Mouse (Mus musculus) lung, postnatal 0 days (tissue): Measurements from ENCODE around the gene Mthfr. TPM values are rescaled to one million over a fixed set of nuclear protein-coding genes. Genes with fewer than 3 reads are reported as not detected.
A peak's percentile ranks its signal among the peaks of the same experiment; 100 is the strongest.
"Not testable (repeated sequence)": the region's sequence is repeated elsewhere in the genome, so short reads cannot be mapped to it uniquely, and the experiment has no call there.

Experiments used
- ATAC-seq: fragments of 200-750 bp; cut with Nextera tagmentation; 2 replicates; pipeline ENCODE4 v1.8.0; 2017; ENCODE audit warnings: moderate library complexity
- DNase-seq: peaks from one replicate; pipeline ENCODE4 v3.0.0-alpha.2; 2016; ENCODE audit warnings: low spot score
- H3K27ac ChIP-seq: fragments of 300-500 bp; sonication (generic); 2 replicates; pipeline ENCODE4 v1.5.1; 2014; ENCODE audit warnings: antibody characterized with exemption, mild to moderate bottlenecking, low read length, mixed read lengths
- H3K27me3 ChIP-seq: fragments of 300-500 bp; sonication (generic); replicated peaks from 2 replicates; pipeline ENCODE4 v1.6.1; 2014; ENCODE audit warnings: low read length, mixed read lengths; ENCODE audit not compliant: insufficient read depth
- H3K36me3 ChIP-seq: fragments of 300-500 bp; sonication (generic); 2 replicates; pipeline ENCODE4 v1.6.1; 2014; ENCODE audit warnings: low read length, mixed read lengths; ENCODE audit not compliant: insufficient read depth
- H3K4me1 ChIP-seq: fragments of 300-500 bp; sonication (generic); 2 replicates; pipeline ENCODE4 v1.6.1; 2014; ENCODE audit warnings: antibody characterized with exemption, low read depth, low read length, mixed read lengths; ENCODE audit not compliant: insufficient read depth
- H3K4me2 ChIP-seq: fragments of 300-500 bp; sonication (generic); replicated peaks from 2 replicates; pipeline ENCODE4 v1.6.1; 2014; ENCODE audit warnings: low read depth, mild to moderate bottlenecking, low read length, moderate library complexity, mixed read lengths
- H3K4me3 ChIP-seq: fragments of 300-500 bp; sonication (generic); 2 replicates; pipeline ENCODE4 v1.5.1; 2014; ENCODE audit warnings: low read depth, low read length
- H3K9ac ChIP-seq: fragments of 300-500 bp; sonication (generic); replicated peaks from 2 replicates; pipeline ENCODE4 v1.6.1; 2014; ENCODE audit warnings: low read depth, mild to moderate bottlenecking
- H3K9me3 ChIP-seq: fragments of 300-500 bp; sonication (generic); 2 replicates; pipeline ENCODE4 v1.6.1; 2016; ENCODE audit warnings: low read length, mixed read lengths
- CTCF ChIP-seq: IDR thresholded peaks from 2 replicates; pipeline ENCODE4 v1.5.1; 2016; ENCODE audit warnings: antibody characterized with exemption, mild to moderate bottlenecking
- EP300 ChIP-seq: IDR thresholded peaks from 2 replicates; pipeline ENCODE4 v1.6.1; 2016; ENCODE audit warnings: antibody characterized with exemption, mild to moderate bottlenecking, control low read depth
- WGBS: fragments of 180-500 bp; shearing (Covaris S2); extraction: QIAGEN DNeasy Blood & Tissue Kit; methylation state at CpG from one replicate; pipeline ENCODE4 v1.1.7; 2014; 5-methylcytosine and 5-hydroxymethylcytosine counted together
- polyA plus RNA-seq: library from polyadenylated mRNA; unstranded; fragments of >200 nt; fragmentation: Nextera tagmentation; extraction: Ambion mirVana; gene quantifications from 2 replicates; pipeline ENCODE4 v1.2.1, GENCODE M21; 2015

Mthfr gene
- polyA plus RNA-seq, 1 experiment from 2014 or later = 14.0 TPM

DNA sequence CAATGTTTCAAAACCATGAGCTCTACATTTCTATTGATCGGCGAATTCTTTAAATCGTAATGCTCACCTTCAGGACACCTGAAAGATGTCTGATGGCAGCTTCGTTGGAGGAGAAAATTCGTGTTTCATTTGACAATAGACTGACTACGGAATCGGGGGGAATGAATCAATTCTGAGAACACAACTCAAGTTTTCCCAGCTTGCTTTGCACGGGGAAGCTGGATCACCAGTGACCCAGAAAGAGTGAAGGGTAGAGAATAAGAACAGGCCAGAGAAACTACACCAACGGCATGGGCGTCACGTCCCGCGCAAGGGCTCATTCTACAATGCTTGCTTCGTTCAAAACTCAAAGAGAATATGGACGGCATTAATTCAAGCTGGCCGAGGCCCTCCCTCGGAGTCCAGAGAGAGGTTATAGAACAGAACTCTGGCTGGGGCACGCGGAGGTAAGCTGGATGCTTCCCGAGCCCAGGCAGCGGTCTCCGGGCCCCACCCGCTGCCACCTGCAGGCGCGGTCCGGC is 738 bp upstream of the Mthfr start:
- Histone ChIP-seq H3K4me1 (peaks cover 17% of the 10 kb centered on the region; the same call in 1 of the 2 replicates), H3K9me3 (no peaks in the 10 kb centered on the region), H3K36me3 (peaks cover 4% of the 10 kb centered on the region; the same call in 1 of the 2 replicates), H3K4me2 (peak overlapping the region; percentile 90), H3K9ac (peak overlapping the region; percentile 54), H3K27me3 (no peaks in the 10 kb centered on the region), H3K4me3 (peak overlapping the region; percentile 73), H3K27ac (peak overlapping the region; percentile 84)
- DNase-seq (no peak), ATAC-seq (no peak)
- 6% methylated on average over 26 of the region's 26 CpGs for WGBS
- no peak for TF ChIP-seq EP300
- no peak; the same call in 1 of the 2 replicates for TF ChIP-seq CTCF

DNA sequence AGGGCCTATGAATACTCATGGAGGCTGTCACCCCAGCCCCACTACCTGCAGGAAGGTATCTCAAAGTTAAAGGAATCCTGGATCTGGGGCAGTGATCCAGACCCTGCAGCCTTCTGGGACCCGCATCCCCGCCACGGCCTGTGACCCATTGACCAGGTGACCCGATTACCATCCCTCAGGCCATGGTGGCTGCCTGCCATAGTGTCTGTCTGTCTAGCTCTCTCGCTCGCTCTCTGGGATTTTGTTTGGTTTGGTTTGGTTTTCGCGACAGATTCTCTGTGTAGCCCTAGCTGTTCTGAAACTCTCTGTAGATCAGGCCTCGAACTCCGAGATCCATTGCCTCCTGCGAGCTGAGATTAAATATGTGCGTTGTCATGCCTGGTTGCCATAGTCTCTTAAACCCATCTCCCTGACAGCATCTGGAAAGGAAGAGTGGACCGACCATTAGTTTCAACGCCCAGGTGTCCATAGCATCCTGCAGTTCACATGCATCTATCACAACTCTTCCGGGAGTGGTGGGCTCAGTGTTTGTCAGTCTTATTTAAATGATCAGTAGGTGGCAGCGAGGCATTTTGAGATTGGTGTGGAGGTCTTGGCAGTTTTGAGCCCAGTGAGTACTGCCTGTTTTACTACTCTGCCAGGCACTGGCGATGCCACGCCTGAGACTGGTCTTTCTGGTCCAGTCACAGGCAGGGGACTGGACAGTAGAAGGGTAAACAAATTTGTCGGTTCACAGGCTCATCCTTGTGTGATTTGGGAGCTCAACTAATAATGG is 564 bp downstream of the Mthfr start:
- Histone ChIP-seq H3K9ac (peak overlapping the region; percentile 52), H3K4me3 (peak overlapping the region; percentile 73), H3K36me3 (peaks cover 9% of the 10 kb centered on the region), H3K4me1 (peaks cover 17% of the 10 kb centered on the region; the same call in 1 of the 2 replicates), H3K4me2 (peak overlapping the region; percentile 90), H3K27me3 (no peaks in the 10 kb centered on the region), H3K27ac (peak overlapping the region; percentile 77), H3K9me3 (no peaks in the 10 kb centered on the region)
- WGBS = 14% methylated on average over 19 of the region's 19 CpGs
- peak; percentile 19 for DNase-seq
- TF ChIP-seq EP300 (no peak), CTCF (no peak)
- no peak for ATAC-seq

GRCm38 (mm10) chr4:148040029-148040830 is 1.4 kb downstream of the Mthfr start:
- ATAC-seq (no peak), DNase-seq (peak; percentile 18)
- Histone ChIP-seq H3K4me3 (0 out of 2 replicates have a peak overlapping the region, but pooled peaks have one; percentile 73), H3K27ac (peak overlapping the region; percentile 74), H3K36me3 (peaks cover 5% of the 10 kb centered on the region; the same call in 1 of the 2 replicates), H3K9me3 (no peaks in the 10 kb centered on the region), H3K4me2 (peak overlapping the region; percentile 70), H3K4me1 (peaks cover 17% of the 10 kb centered on the region; the same call in 1 of the 2 replicates), H3K27me3 (no peaks in the 10 kb centered on the region), H3K9ac (no peak overlapping the region)
- WGBS = 60% methylated on average over 15 of the region's 15 CpGs
- TF ChIP-seq CTCF (no peak), EP300 (no peak)

GRCm38 (mm10) chr4:148040933-148041610 is 2.2 kb downstream of the Mthfr start:
- peak overlapping the region; percentile 70 for H3K4me2 ChIP-seq
- H3K4me3 ChIP-seq = peak overlapping the region; percentile 44
- ATAC-seq = peak; percentile 27
- peak overlapping the region; percentile 46 for H3K9ac ChIP-seq
- peaks cover 17% of the 10 kb centered on the region; the same call in 1 of the 2 replicates for H3K4me1 ChIP-seq
- peak; percentile 90 for DNase-seq
- TF ChIP-seq CTCF (no peak), EP300 (no peak)
- WGBS = 3% methylated on average over 19 of the region's 19 CpGs
- no peaks in the 10 kb centered on the region for H3K9me3 ChIP-seq
- H3K27me3 ChIP-seq = no peaks in the 10 kb centered on the region
- peak overlapping the region; percentile 74 for H3K27ac ChIP-seq
- peaks cover 11% of the 10 kb centered on the region; the same call in 1 of the 2 replicates for H3K36me3 ChIP-seq

DNA sequence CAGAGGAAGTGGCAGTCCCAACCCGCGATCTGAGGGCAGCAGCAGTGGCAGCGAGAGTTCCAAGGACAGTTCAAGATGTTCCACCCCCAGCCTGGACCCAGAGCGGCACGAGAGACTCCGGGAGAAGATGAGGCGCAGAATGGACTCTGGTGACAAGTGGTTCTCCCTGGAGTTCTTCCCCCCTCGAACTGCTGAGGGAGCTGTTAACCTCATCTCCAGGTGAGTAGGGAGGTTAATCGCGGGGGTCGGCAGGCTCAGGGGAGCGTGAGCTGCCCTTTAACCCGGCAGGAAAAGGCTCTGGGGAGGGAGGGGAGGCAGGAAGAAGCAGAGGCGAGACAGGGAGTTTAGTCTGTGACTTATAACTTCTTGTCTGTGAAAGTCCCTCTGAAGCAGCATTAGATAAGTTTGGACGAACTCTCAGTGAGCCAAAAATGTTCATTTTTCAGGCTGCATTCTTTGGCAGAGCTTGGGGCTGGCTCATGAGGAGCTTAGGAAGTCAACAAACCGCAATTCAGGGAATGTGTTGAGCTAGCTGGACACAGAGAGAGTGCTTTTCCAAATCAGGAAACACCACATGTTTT is 2.8 kb downstream of the Mthfr start:
- ATAC-seq (no peak), DNase-seq (peak; percentile 72)
- Histone ChIP-seq H3K4me2 (peak overlapping the region; percentile 70), H3K4me3 (peak overlapping the region; percentile 44), H3K9ac (peak overlapping the region; percentile 46), H3K36me3 (peaks cover 11% of the 10 kb centered on the region; the same call in 1 of the 2 replicates), H3K27me3 (no peaks in the 10 kb centered on the region), H3K4me1 (peaks cover 17% of the 10 kb centered on the region; the same call in 1 of the 2 replicates), H3K9me3 (no peaks in the 10 kb centered on the region), H3K27ac (peak overlapping the region; percentile 74)
- TF ChIP-seq CTCF = no peak
- no peak for TF ChIP-seq EP300
- WGBS = 2% methylated on average over 16 of the region's 16 CpGs

DNA sequence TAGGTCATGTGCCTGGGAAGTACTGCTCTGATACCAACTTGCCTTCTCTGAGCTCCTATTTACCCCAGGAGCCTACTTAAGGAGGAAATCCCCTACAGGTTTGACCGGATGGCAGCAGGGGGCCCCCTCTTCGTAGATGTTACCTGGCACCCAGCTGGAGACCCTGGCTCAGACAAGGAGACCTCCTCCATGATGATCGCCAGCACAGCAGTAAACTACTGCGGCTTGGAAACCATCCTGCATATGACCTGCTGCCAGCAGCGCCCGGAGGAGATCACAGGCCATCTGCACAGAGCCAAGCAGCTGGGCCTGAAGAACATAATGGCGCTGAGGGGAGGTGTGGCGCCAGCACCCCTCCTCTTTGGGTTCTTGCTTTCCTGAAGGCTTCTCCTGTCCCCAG is 4.5 kb downstream of the Mthfr start:
- H3K4me3 ChIP-seq, H3K27ac ChIP-seq, ATAC-seq, H3K9ac ChIP-seq, H3K4me2 ChIP-seq, H3K27me3 ChIP-seq, H3K9me3 ChIP-seq, DNase-seq: not testable (repeated sequence)
- peaks cover 17% of the 10 kb centered on the region; the same call in 1 of the 2 replicates for H3K4me1 ChIP-seq
- H3K36me3 ChIP-seq = peaks cover 17% of the 10 kb centered on the region; the same call in 1 of the 2 replicates
- 79% methylated on average over 7 of the region's 8 CpGs for WGBS
